In genomic region chr11:105935496-105935895, GRCm38 (mm10) we compare ENCODE assay signal across 22 mouse cellular contexts. TPM values are rescaled to one million over a fixed set of nuclear protein-coding genes. Genes with fewer than 3 reads are reported as not detected.
A peak's percentile ranks its signal among the peaks of the same experiment; 100 is the strongest.
DNase-seq lines count a peak whose midpoint lies in the region; ATAC-seq and TF ChIP-seq lines count a peak whose summit lies in the region.
"Had no signal": no experiment of that assay in that cellular context is flagged by ENCODE, and none has a peak within 500 bp of the region (broad histone marks: within the 10 kb centered on the region; RNA-seq: fewer than 3 reads in every experiment).

No protein-coding gene starts in this region.

- no peaks in the 10 kb centered on the region for H3K36me3 ChIP-seq in lung, embryonic 16.5 days (ENCODE audit: control insufficient read depth, insufficient read depth, low read length)
- H3K36me3 ChIP-seq in lung, postnatal 0 days (ENCODE audit: insufficient read depth, low read length), result no peaks in the 10 kb centered on the region
- H3K36me3 ChIP-seq: embryonic facial prominence, embryonic 12.5 days; G1E; heart, embryonic 12.5 days had no signal

- no peaks in the 10 kb centered on the region for H3K9me3 ChIP-seq in lung, embryonic 16.5 days (ENCODE audit: control insufficient read depth, low read length)
- H3K9me3 ChIP-seq in lung, postnatal 0 days (ENCODE audit: low read length), result no peaks in the 10 kb centered on the region
- H3K9me3 ChIP-seq: embryonic facial prominence, embryonic 12.5 days; forebrain, embryonic 12.5 days; G1E; heart, embryonic 12.5 days; hindbrain, embryonic 13.5 days had no signal

- no peak for TF ChIP-seq EP300 in lung, postnatal 0 days (IDR thresholded peaks at IDR 0.05)

- H3K4me3 ChIP-seq in lung, embryonic 16.5 days (ENCODE audit: low read length), result no peak overlapping the region
- no peak overlapping the region for H3K4me3 ChIP-seq in lung, postnatal 0 days (ENCODE audit: low read depth, low read length)
- H3K4me3 ChIP-seq in brown adipose tissue, adult 24 weeks (ENCODE audit: insufficient read depth, low read depth, low read length), result no peak overlapping the region
- H3K4me3 ChIP-seq: embryonic facial prominence, embryonic 12.5 days; forebrain, embryonic 12.5 days; heart, embryonic 12.5 days; hindbrain, embryonic 13.5 days had no signal

- H3K4me1 ChIP-seq in lung, embryonic 16.5 days (replicated peaks; ENCODE audit: control insufficient read depth, insufficient read depth, low read length), result peaks cover 16% of the 10 kb centered on the region
- peaks cover 8% of the 10 kb centered on the region for H3K4me1 ChIP-seq in lung, postnatal 0 days (ENCODE audit: insufficient read depth, low read depth, low read length)
- H3K4me1 ChIP-seq in brown adipose tissue, adult 24 weeks (ENCODE audit: control insufficient read depth, insufficient read depth, insufficient read length, low read length), result peaks cover 12% of the 10 kb centered on the region
- H3K4me1 ChIP-seq: heart, embryonic 12.5 days had no signal

- TF ChIP-seq CTCF in lung, postnatal 0 days (IDR thresholded peaks at IDR 0.05), result no peak

- no peak overlapping the region for H3K27ac ChIP-seq in lung, embryonic 16.5 days (ENCODE audit: low read length)
- H3K27ac ChIP-seq in lung, postnatal 0 days (ENCODE audit: low read length), result no peak overlapping the region
- H3K27ac ChIP-seq in brown adipose tissue, adult 24 weeks (replicated peaks; ENCODE audit: low read depth, low read length), result 0 out of 2 replicates have a peak overlapping the region, but pooled peaks have one; percentile 7
- H3K27ac ChIP-seq: embryonic facial prominence, embryonic 12.5 days; forebrain, embryonic 12.5 days; hindbrain, embryonic 13.5 days had no signal

- intact Hi-C loops in heart, postnatal 14 days (cut with DNase I), result no loop called here

- 87% methylated on average over 8 of the region's 8 CpGs for WGBS in lung, embryonic 16.5 days
- whole genome bisulfite sequencing in lung, postnatal 0 days, result 81% methylated on average over 8 of the region's 8 CpGs

- 0 out of 2 replicates have a peak overlapping the region, but pooled peaks have one; percentile 23 for H3K9ac ChIP-seq in lung, embryonic 16.5 days (ENCODE audit: low read length)
- H3K9ac ChIP-seq in lung, postnatal 0 days (replicated peaks; ENCODE audit: low read depth), result no peak overlapping the region
- H3K9ac ChIP-seq: embryonic facial prominence, embryonic 12.5 days; forebrain, embryonic 12.5 days; forebrain, postnatal 0 days; heart, embryonic 12.5 days; hindbrain, embryonic 13.5 days had no signal

- no peak overlapping the region for H3K4me2 ChIP-seq in lung, embryonic 16.5 days (ENCODE audit: low read depth, low read length)
- no peak overlapping the region for H3K4me2 ChIP-seq in lung, postnatal 0 days (replicated peaks; ENCODE audit: low read depth, low read length)
- H3K4me2 ChIP-seq: embryonic facial prominence, embryonic 12.5 days; forebrain, embryonic 12.5 days; heart, embryonic 12.5 days; hindbrain, embryonic 13.5 days had no signal

- peak; percentile 93 for DNase-seq in heart, adult 11 months
- no peak for DNase-seq in heart, postnatal 14 days
- DNase-seq in lung, postnatal 0 days (ENCODE audit: low spot score), result no peak
- DNase-seq in urinary bladder, postnatal 4 days (ENCODE audit: low spot score in 2 of 2), result no peak

- ATAC-seq in lung, embryonic 16.5 days (ENCODE audit: low read depth), result no peak
- ATAC-seq in lung, postnatal 0 days, result no peak
- ATAC-seq: forebrain, postnatal 0 days; intestine, embryonic 16.5 days had no signal

- no peaks in the 10 kb centered on the region for H3K27me3 ChIP-seq in lung, embryonic 16.5 days (ENCODE audit: control insufficient read depth, insufficient read depth, low read depth, low read length)
- H3K27me3 ChIP-seq in lung, postnatal 0 days (replicated peaks; ENCODE audit: insufficient read depth, low read length), result no peaks in the 10 kb centered on the region
- H3K27me3 ChIP-seq: forebrain, embryonic 12.5 days had no signal

RNA-seq across cellular contexts. Expression of gene Cyb561, which starts 17.6 kb away (rescaled TPM):
- total RNA-seq in heart, postnatal 14 days (2021), result 10 to 100 TPM; 14.2 to 14.8 TPM
- 41.9 and 44.6 TPM in 2 replicates for polyA plus RNA-seq in lung, embryonic 16.5 days (2015; fragmentation: Nextera tagmentation; extraction: Ambion mirVana)
- 70.5 and 72.2 TPM in 2 replicates for polyA plus RNA-seq in lung, postnatal 0 days (2015; fragmentation: Nextera tagmentation; extraction: Ambion mirVana)
- polyA plus RNA-seq in brown adipose tissue, adult 24 weeks (2012; ENCODE audit: insufficient read depth, insufficient read length, missing spikeins), result 1.1 and 2.3 TPM in 2 replicates
- polyA plus RNA-seq: G1E had no signal

RNA-seq across cellular contexts. Expression of gene Ace, which starts 32.2 kb away (rescaled TPM):
- total RNA-seq in heart, postnatal 14 days (2021), result 10 to 100 TPM; 28.7 to 31.6 TPM
- 16.2 and 17.9 TPM in 2 replicates for polyA plus RNA-seq in lung, embryonic 16.5 days (2015; fragmentation: Nextera tagmentation; extraction: Ambion mirVana)
- polyA plus RNA-seq in lung, postnatal 0 days (2015; fragmentation: Nextera tagmentation; extraction: Ambion mirVana), result 73.6 and 74.6 TPM in 2 replicates
- polyA plus RNA-seq in brown adipose tissue, adult 24 weeks (2012; ENCODE audit: insufficient read depth, insufficient read length, missing spikeins), result 13.6 and 14.6 TPM in 2 replicates
- total RNA-seq: G1E had no signal
- polyA plus RNA-seq: G1E had no signal

RNA-seq across cellular contexts. Expression of gene Ace3, which starts 59.0 kb away (rescaled TPM):
- total RNA-seq in heart, postnatal 14 days (2021), result not detected
- 0.34 and 0.45 TPM in 2 replicates for polyA plus RNA-seq in lung, embryonic 16.5 days (2015; fragmentation: Nextera tagmentation; extraction: Ambion mirVana)
- 2.0 and 2.1 TPM in 2 replicates for polyA plus RNA-seq in lung, postnatal 0 days (2015; fragmentation: Nextera tagmentation; extraction: Ambion mirVana)
- not detected in 2 replicates for polyA plus RNA-seq in brown adipose tissue, adult 24 weeks (2012; ENCODE audit: insufficient read depth, insufficient read length, missing spikeins)
- total RNA-seq: adrenal gland, adult 18-20 months; adrenal gland, postnatal 14 days; common myeloid progenitor, adult 5-6 weeks; forebrain, postnatal 0 days; G1E; gastrocnemius, adult 18-20 months; gastrocnemius, postnatal 36 days; heart, adult 18-20 months; heart, postnatal 36 days had no signal
- polyA plus RNA-seq: cerebellum, adult 2 months; embryonic facial prominence, embryonic 12.5 days; forebrain, embryonic 12.5 days; forebrain, postnatal 0 days; G1E; heart, embryonic 12.5 days; heart, embryonic 16.5 days had no signal

Comparison
In these comparisons a context has a peak if more than half of its experiments do, and no peak if none do; other contexts are left out.
1. RNA of gene Cyb561, which starts 17.6 kb away (polyA plus RNA-seq): 70.5 to 72.2 TPM in lung, postnatal 0 days and 41.9 to 44.6 TPM in lung, embryonic 16.5 days; 1.1 to 2.3 TPM in brown adipose tissue, adult 24 weeks; every median in the first group is over 10 times any median in the second.